Mouse (Mus musculus): ENCODE data around the gene Guk1.

DNA sequence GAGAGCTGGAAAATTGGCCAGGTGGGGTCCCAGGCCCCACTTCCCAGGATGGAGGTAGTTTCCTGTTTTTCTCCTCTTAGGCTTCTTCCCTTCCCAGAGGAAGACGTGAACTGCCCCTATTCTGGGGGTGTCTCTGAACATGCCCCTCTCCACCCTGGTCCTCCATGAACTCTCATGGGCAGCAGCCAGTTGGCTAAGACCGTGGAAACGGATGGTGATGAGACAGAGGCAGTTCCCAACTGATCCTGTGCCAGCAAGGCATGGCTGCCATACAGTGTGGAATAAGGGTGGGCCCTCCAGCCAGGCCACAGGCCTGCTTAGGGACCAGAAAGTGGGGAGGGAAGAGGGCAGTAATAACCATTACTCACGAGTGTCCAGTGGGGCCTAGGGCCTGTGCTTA, 21.5 kb downstream of the Guk1 start:
- no peak for TF ChIP-seq CTCF (conservative IDR thresholded peaks at IDR 0.05; ENCODE audit: low read length)
- no peak for TF ChIP-seq NANOG (IDR thresholded peaks at IDR 0.05; ENCODE audit: borderline replicate concordance, low read length)
- no peak for TF ChIP-seq POU5F1 (IDR thresholded peaks at IDR 0.05; ENCODE audit: borderline replicate concordance, low read length)

Data from E14TG2a.4 (cell line).